Mouse (Mus musculus): ENCODE results near the gene Stard3nl.

Stard3nl gene

DNA sequence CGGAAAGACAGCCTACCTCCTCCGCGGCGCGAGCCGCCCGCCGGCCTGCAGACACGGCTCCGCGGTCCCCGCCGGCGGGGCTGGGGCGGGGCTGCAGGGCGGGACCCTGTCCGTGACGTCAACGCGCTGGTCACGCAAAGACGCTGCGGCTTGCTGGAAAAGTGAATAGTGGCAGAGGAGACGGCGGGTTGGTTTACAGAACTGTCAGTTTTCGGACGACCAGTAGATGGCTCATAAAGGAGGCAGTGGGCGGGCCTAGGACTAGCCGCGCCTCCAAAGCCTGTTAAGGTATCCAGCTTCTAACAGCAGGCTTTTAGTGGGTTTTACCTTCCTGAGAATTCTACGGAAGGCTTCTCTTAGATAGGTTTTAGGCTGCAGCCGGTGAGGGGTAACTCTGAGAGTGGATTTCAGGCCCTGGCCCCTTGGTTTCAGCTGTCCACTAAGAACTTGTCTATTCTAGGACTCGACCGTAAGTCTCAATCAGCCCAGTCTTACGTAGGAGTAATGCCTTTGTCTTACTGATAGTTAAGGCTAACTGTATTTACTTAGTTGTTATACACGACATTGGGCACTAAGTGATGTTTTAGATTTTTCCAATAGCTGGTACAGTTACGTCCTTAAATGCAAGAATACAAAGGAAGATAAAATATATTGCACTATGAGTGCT is at the start of gene Stard3nl:
Stard3nl (minus strand) TSS at position 108 of the 667 bp plus-strand sequence.
- peak; percentile 99 for DNase-seq

- no peak for DNase-seq
These were observed 42.4 kb upstream of the Stard3nl start for GRCm38 (mm10) chr13:19438040-19438439.

DNA sequence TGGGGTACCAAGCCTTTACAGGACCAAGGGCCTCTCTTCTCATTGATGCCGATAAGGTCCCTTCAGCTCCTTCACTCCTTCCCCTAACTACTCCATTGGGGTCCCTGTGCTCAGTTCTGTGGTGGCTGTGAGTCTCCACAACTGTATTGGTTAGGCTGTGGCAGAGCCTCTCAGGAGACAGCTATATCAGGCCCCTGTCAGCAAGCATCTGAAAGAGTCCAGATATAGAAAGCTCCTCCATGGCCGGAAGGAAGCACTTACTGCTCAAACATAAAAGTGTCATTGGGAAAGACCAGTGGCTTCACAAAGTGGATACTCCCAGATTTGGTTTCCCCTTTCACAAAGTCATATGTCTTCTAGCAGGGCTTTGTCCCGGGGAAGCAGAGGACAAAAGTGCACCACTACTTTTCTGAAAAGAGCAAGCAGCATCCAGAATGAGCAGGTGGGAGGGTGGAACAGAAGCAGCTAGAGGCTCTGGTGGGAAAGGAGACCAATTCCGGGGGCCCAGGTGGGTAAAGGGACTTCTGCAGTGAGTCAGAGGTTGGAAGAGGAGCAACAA is 34.3 kb upstream of the Stard3nl start:
- no peak for DNase-seq

- DNase-seq = no peak
These were observed 32.5 kb upstream of the Stard3nl start for GRCm38 (mm10) chr13:19428076-19428475.

- DNase-seq = no peak
These were observed 29.0 kb upstream of the Stard3nl start for GRCm38 (mm10) chr13:19424563-19424962.

DNA sequence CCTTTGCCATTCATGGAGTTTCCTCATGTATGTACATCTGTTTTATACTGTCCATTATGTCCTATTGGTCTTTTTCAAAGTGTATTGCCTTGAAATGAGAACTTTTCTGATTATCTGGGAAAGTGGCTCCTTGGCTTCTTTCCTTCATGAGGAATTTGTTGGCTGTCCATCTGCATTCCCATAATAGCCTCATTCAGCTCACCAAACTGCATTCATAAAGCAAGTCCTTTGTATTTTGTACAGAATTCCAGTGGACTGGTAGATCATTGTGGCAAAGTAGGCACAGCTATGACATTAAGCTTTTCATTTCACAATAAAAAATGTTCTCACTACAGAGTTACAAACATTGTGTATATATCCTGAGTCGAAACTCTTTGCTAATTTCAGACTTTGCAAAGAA is 26.9 kb upstream of the Stard3nl start:
- DNase-seq = no peak

- no peak for DNase-seq
These were observed 22.4 kb upstream of the Stard3nl start for GRCm38 (mm10) chr13:19417885-19418521.

DNA sequence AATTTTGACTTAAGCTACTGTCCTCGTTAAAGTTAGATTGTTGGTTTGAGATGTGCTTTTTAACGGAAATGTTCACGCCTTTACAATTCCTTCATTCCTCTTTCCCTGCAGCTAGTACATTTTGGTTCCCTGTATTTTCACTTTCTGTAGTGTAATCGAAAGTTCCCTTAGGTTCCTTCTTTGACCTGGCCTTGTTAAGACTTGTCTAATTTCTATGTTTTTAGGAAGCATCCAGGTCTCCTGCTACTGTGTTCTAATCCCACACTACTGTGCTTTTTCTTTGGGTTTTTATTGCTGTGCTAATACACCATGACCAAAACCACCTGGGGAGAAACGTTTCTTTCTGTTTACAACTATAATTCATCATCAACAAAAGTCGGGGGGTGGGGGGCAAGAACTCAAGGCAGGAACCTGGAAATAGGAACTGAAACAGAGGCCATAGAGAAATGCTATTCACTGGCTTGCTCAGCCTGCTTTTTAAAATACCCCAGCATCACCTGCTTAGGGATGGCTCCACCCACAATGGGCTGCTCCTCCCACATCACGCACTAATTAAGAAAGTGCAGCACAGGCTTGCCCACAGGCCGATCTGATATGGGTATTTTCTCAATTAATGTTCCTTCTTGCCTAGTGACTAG is 20.4 kb upstream of the Stard3nl start:
- no peak for DNase-seq

DNA sequence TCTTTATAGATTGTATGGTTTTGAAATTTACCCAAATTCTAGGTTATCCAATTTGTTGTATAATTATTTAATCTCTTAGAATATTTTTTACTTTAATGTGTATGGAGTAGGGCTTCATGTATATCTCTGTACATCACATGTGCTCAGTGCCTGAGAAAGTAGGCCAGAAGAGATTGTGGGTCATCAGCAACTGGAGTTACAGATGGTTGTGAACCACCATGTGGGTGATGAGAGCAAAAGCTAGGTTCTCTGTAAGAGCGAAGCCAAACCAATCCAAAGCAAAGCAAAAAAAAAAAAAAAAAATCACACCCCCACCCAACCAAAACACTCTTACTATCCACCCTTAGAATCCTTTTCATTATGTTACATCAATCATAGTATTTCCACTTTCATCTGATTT is 19.7 kb upstream of the Stard3nl start:
- DNase-seq = no peak

DNA sequence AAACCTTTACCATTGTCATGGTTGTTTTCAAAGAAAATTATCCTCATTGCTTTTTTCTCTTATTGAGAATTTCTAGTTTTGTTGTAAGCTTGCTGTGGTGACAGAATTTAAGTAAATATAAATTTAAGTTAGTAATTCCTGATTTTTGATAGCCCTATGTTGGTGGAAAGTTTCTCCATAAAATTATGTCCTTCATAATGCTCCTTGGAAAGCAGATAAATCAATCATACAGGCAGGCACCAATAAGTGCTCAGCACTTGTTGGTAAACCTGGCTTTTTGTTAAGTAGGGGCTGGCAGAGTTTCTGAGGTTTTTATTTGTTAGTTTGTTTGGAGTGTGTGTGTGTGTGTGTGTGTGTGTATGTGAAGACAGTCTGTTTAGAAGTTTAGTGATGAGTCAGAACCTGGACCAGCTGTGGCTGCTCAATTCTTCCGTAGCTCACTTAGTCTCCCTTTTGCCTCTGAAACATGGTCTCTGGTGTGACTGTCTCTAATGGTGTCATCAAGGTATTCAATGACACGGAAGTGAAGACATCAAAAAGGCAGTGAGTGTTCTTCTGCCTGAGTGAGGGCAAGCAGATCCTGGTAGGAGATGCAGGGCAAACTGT is 16.8 kb upstream of the Stard3nl start:
- no peak for DNase-seq

DNA sequence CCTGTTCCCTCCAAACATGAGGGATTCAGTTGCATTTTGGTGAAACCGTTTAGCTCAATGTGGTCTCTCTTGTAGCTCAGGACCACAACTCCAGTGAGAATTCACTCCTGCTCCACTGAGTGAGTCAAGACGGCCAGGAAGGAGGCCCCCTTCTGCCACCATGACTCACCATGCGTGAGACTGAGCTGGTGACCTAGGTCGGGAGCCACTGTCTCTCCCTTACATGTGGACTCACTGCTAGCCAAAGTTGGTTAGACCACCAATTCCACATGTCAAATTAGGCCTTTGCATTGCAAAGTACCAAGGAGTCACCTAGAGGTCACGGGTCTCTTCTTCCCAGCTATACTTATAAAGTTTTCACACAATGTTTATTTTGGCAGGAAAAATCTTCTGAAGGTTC is 16.3 kb upstream of the Stard3nl start:
- DNase-seq = no peak

GRCm38 (mm10) chr13:19410694-19411093 is 15.1 kb upstream of the Stard3nl start:
- DNase-seq = no peak

DNA sequence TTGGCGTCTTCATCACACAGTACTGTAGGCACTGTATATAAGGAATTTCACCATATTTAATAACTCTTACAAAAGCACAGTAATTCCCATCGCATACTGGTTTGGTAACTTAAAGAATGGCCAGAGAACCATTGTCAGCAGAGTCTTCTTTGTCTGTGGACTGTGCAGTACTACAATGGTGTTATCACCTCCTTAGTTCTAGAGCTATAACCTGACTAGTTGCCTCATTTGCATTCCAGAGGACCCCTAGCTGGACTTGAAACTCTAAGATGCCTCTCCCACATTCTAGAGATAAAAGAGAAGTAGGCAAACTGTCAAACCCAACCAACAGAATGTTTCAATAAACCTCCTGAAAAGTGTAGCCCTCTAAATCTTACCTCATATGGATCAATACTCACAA is 12.4 kb upstream of the Stard3nl start:
- DNase-seq = no peak

- no peak for DNase-seq
These were observed 9.0 kb upstream of the Stard3nl start for GRCm38 (mm10) chr13:19404623-19405022.

- DNase-seq = no peak
These were observed 552 bp downstream of the Stard3nl start for GRCm38 (mm10) chr13:19394798-19395687.

GRCm38 (mm10) chr13:19394171-19394570 is 1.4 kb downstream of the Stard3nl start:
- DNase-seq = peak; percentile 57

DNA sequence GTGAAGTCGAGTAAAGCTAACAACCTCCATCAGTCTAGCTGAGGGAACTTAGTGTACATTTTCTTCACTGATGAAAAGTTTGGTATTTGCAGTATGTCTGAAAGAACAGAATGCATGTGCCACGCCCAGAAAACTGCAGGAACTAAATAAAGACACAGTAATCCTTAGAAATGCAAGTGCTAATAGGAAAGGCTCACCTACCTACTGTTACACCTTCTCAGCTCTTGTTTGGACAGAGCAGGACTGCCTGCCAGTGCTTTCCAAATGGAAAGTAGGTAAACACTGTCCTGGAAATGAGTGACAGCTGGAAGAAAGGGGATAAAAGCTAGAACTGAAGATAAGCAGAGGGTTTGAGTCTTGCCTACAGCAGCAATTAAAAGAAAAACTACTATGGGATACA is 1.9 kb downstream of the Stard3nl start:
- peak; percentile 15 for DNase-seq

- DNase-seq = no peak
These were observed 4.0 kb downstream of the Stard3nl start for GRCm38 (mm10) chr13:19391608-19392007.

GRCm38 (mm10) chr13:19390296-19390695 is 5.3 kb downstream of the Stard3nl start:
- no peak for DNase-seq

GRCm38 (mm10) chr13:19389896-19390295 is 5.7 kb downstream of the Stard3nl start:
- no peak for DNase-seq

- peak; percentile 70 for DNase-seq
These were observed 6.2 kb downstream of the Stard3nl start for GRCm38 (mm10) chr13:19389434-19389833.

GRCm38 (mm10) chr13:19385226-19385625 is 10.4 kb downstream of the Stard3nl start:
- no peak for DNase-seq

Data from lung, postnatal 10 days (tissue).